Mouse (Mus musculus): Measurements from ENCODE around the gene Nt5c3b.

The Nt5c3b gene

DNA sequence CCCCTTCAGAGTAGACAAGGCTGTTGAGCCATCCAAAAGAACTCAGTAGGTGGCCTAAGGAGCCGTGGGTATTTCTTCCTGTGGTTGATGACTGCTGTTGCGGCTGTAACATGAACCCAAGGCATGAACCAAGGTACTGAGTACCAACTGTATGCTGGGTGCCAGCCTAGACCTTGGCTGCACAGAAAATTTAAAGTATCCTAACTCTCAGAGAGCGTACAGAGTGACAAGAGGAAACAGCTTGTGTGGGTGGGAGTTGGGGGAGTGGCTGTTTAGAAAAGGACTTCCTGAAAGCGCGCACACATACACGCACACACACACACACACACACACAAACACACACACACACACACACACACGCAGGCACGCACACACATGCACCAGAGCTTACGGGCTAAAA, 42.3 kb downstream of the Nt5c3b start:
- DNase-seq (ENCODE audit: low spot score), result no peak

GRCm38 (mm10) chr11:100398517-100398916, 43.1 kb downstream of the Nt5c3b start:
- DNase-seq (ENCODE audit: low spot score), result no peak

GRCm38 (mm10) chr11:100397600-100398389, 43.8 kb downstream of the Nt5c3b start, which contains the start of gene Jup:
Gene Jup (minus strand): TSS chr11:100397763.
- DNase-seq (ENCODE audit: low spot score), result peak; percentile 98

DNA sequence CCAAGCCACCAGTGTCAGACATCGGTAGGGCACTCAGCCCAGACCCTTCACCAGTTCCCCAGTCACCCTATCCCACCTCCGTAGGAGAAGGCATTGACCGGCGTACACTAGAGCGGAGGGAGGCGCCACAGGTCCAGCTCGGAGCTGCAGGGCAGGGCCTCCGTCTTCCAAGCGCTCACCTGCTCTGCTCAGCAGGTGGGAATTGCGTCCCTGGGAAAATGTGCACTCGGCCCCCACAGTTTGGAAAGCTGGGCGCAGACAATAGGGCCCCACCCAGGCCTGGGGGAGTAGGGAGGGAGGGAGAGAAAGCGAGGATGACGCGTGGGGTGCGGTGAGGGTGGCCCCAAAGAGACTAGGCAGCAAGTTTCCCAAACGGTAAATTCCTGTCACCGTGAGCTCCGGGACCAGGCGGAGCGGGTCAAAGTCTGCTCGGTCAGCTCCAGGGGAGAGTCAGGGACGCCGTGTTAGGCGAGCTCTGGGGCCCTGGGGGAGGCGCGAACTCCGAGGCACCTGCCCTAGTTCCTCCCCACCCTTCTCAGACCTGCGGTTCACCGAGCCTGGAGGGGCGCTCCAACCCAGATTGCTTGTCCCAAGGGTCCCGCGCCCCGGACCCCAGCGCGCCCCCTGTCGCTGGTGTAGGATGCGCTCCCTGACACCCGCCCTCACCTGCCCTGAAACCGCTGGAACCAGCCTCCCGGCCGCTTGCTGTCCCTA, 44.6 kb downstream of the Nt5c3b start:
- DNase-seq (ENCODE audit: low spot score), result peak; percentile 51

GRCm38 (mm10) chr11:100395861-100396631, 45.6 kb downstream of the Nt5c3b start:
- peak; percentile 32 for DNase-seq (ENCODE audit: low spot score)

DNA sequence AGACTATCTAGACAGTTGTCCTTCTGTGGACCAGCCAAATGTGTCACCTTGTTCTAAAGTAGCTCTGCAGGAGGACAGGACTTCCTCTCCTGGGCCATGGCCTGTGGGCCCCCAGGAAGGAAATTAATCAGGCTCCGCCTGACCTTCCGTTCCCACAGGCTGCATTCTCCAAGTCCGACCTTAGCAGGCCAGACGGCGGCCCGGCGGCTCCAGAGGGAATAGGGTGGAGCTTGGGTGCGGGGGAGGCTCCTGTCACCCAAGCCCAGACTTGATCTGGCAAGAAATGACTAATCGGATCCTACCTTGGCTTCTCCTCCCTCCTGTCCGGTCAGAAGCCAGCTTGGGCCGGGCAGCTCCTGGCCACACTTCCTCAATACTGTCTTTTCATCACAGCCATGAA, 46.4 kb downstream of the Nt5c3b start:
- no peak for DNase-seq (ENCODE audit: low spot score)

DNA sequence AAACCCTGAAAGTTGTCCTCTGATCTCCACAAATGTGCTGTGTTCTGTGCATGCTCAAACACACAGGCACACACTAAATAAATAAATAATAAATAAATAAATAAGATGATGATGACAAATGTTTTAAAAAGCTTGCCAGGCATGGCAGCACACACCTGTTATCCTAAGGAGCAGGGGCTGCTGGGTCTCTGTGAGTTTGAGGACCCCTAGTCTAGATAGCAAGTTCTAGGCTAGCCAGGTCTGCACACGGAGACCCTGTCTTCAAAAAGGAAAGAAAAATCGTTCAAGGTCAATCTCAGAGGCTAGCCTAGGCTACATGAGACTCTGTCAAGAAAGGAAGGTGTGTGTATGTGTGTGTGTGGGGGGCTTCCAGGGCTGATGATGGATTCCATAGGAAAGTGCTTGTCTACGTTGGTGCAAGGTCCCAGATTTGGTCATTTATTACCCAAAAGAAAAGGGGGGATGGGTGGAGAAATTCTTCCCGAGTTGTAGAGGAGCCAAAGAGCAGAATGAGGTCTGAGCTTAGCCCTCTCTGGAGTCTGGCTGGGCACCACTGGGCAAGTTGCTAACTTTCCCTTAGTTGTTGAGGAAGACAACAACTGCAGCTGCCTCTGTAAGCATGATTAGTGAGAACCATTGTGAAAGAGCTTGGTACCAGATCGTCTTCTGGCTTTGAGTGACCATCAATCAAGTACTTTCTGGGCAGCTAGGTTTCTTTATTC, 47.1 kb downstream of the Nt5c3b start:
- DNase-seq (ENCODE audit: low spot score), result no peak

GRCm38 (mm10) chr11:100393733-100394132, 47.9 kb downstream of the Nt5c3b start:
- DNase-seq (ENCODE audit: low spot score), result no peak

- DNase-seq (ENCODE audit: low spot score), result no peak
Observed at GRCm38 (mm10) chr11:100392958-100393357, 48.6 kb downstream of the Nt5c3b start.

GRCm38 (mm10) chr11:100391884-100392345, 49.7 kb downstream of the Nt5c3b start:
- no peak for DNase-seq (ENCODE audit: low spot score)

DNA sequence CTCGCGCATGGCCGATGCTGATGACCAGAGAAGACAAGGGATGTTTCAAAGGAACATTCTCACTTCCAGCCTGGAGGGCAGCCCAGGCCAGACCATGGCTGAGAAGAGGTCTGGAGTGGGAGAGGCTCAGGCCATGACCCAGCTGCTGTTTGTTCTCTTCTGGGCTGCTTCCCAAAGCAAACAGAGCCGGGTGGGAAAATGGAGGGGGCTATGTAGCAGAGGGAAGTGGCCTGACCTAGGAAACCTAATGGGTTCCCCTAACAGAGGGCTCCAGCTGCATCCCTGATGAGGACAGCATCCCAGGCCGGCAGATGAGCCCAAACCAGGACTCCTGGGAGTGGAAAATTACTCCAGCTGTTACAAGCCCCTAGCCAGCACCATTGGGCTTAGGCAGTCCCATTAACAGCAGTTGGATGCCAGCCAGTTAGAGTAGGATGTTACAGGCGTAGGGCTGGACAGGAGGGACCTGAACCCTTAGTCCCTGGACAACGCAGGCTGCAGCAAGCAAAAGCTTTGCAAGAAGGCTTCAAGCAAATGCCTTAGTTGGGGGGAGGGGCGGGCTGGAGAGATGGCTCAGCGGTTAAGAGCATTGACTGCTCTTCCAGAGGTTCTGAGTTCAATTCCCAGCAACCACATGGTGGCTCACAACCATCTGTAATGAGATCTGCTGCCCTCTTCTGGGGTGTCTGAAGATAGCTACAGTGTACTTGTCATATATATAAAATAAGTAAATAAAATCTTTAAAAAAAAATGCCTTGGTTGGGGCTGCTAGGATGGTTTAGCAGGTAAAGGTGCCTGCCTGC, 50.3 kb downstream of the Nt5c3b start:
- DNase-seq (ENCODE audit: low spot score), result no peak

- DNase-seq (ENCODE audit: low spot score), result no peak
Observed at GRCm38 (mm10) chr11:100389931-100390445, 51.6 kb downstream of the Nt5c3b start.

DNA sequence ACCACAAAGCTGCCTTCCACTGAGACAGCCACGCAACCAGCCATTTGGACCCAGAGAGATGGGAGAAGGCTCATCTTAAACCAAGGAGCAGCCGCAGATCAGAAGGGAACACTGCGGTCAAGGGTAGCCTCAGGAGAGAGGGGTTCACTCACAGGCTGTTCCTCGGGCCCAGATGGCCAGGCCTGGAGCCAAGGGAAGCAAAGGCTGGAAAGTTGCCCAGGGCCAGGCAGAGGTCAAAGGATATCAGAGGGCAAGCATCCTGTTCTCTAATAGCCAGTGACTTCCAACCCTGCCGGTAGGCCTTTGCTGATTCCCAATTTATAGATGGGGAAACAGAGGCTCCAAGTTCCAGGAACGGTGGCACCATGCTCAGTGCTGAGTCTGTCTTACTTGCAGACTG, 53.0 kb downstream of the Nt5c3b start:
- no peak for DNase-seq (ENCODE audit: low spot score)

DNA sequence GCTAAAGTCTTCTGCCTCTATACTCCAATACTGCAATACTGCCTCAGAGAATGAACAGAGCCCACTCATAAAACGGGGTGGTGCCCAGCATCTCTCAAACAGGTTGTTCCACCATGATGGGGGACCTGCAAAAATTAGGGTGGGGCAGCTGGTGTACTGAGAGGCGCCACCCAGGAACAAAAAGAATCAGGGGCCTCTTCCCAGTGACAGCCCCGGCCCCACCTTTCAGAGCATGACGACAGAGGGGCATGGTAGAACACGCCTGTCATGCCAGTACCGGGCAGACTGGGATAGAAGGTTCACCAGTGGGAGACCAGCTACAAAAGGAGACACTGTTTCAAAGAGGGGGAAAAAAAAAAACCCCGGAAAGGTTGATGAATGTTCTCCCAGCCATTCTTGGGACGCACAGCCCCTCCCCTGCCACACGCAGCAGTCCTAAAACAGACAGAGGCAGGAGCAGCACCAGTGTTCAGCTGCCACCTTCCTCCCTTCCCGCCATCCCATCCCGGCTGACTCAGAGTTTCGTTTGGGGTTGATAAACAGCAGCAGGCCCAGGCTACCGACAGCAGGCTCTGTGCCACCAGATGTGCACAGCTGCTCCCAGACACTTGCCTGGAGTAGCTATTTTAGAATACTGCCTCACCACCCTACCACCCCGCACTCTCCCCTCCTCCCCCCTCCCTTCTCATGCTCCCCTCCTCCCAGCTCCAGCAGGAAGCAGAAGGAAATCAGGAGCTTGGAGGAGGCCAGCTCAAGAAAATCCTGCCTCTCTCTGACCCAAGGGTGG, 53.8 kb downstream of the Nt5c3b start:
- peak; percentile 40 for DNase-seq (ENCODE audit: low spot score)

DNA sequence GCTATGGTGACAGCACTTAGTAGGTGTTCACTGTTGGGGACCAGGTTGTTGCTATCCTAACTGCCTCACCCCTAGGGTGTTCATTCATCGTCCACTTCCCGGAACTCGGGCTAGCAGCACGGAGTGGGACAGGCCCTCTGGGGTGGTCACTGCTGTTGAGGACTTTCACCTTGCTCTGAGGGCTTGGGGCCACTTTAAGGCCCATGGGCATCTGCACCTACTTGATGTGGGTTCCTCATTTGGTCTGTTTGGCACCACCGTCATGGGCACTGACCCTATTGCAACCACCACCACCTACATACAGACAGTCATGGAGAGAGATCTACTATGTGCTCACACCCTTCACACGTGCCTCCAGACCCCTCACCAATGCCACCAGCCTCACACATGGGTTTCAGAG, 54.5 kb downstream of the Nt5c3b start:
- no peak for DNase-seq (ENCODE audit: low spot score)

DNA sequence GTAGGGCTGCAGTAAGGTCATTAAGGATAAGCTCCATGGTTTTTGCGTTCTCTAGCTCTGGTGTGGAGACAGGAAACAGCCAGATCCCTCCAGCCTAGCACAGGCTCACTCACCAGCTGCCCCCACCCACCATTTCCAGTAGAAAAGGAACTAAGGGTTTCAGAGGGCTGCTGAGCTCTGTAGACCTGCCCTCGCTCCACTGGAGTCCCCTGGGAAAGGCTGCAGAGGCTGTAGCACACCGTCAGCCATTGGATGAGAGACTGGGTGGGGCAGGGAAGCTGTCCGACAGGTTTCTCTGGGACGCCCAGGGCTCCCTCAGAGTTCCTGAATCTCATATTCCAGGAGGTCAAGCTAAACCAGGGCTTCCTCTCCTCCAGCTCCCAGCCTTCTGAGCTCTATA, 55.0 kb downstream of the Nt5c3b start:
- no peak for DNase-seq (ENCODE audit: low spot score)

- no peak for DNase-seq (ENCODE audit: low spot score)
Observed at GRCm38 (mm10) chr11:100385016-100385415, 56.6 kb downstream of the Nt5c3b start.

GRCm38 (mm10) chr11:100382682-100383081, 58.9 kb downstream of the Nt5c3b start:
- no peak for DNase-seq (ENCODE audit: low spot score)

- no peak for DNase-seq (ENCODE audit: low spot score)
Observed at GRCm38 (mm10) chr11:100379311-100379710, 62.3 kb downstream of the Nt5c3b start.

DNA sequence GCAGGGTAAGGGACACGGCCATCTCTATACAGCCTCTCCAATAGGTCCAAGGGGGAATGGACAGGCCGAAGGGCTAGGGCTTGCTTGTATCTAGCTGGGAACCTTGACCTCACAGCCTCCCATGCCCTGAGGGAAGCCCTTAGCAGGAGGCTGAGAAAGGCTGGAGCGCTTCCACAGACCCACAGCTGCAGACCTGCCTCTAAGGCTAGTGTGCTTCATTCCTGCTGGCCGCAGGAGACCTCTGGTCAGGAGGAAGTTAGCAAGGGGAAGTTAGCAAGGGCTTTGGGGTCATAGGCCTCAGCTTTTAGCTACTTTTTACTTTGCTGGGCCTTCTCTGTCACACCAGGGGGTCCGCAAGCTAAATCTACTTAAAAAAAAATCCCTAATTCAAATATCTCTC, 63.2 kb downstream of the Nt5c3b start:
- no peak for DNase-seq (ENCODE audit: low spot score)

Measured in embryo, embryonic 10 days (tissue).